Mouse (Mus musculus): ENCODE measurements around the gene Fam136a. TPM values are rescaled to one million over a fixed set of nuclear protein-coding genes. Genes with fewer than 3 reads are reported as not detected.

The Fam136a gene
- polyA plus RNA-seq, 1 experiment from 2014 or later, result 69.8 TPM

DNA sequence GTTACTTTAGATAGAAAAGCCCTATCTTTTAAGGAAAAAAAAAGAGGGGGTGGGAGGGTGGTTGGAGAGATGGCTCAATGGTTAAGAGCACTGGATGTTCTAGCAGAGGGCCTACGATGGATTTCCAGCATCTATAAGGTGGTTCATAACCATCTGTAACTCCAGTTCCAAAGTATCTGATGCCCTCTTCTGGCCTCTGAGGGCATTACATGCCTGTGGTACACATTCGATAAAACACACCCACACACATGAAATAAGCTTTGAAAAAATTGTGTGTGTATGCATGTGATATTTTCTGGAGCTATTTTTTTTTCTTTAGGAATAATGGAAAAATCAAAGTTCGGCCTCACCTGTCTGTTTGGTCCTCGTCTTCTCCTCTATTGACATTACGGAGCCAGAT lies 25.9 kb downstream of the Fam136a start:
- H3K4me1 ChIP-seq (ENCODE audit: insufficient read depth), result peaks cover 9% of the 10 kb centered on the region
- H3K4me3 ChIP-seq (ENCODE audit: low read depth, low read length), result no peak overlapping the region
- no peak for TF ChIP-seq EP300 (IDR thresholded peaks at IDR 0.05; ENCODE audit: low read depth)
- peak; percentile 67 for TF ChIP-seq CTCF (IDR thresholded peaks at IDR 0.05; ENCODE audit: low read depth)
- DNase-seq (peak; percentile 48), ATAC-seq (no peak)
- H3K9ac ChIP-seq (replicated peaks), result no peak overlapping the region
- H3K27ac ChIP-seq (ENCODE audit: low read depth), result no peak overlapping the region
- no peaks in the 10 kb centered on the region for H3K9me3 ChIP-seq (ENCODE audit: low read length)
- H3K36me3 ChIP-seq (replicated peaks; ENCODE audit: insufficient read depth, low read length), result peaks cover 39% of the 10 kb centered on the region
- H3K4me2 ChIP-seq (ENCODE audit: low read depth, low read length), result no peak overlapping the region
- WGBS (ENCODE audit: insufficient replicate concordance), result 85% methylated on average over 5 of the region's 5 CpGs
- H3K27me3 ChIP-seq (ENCODE audit: insufficient read depth, low read length), result no peaks in the 10 kb centered on the region

DNA sequence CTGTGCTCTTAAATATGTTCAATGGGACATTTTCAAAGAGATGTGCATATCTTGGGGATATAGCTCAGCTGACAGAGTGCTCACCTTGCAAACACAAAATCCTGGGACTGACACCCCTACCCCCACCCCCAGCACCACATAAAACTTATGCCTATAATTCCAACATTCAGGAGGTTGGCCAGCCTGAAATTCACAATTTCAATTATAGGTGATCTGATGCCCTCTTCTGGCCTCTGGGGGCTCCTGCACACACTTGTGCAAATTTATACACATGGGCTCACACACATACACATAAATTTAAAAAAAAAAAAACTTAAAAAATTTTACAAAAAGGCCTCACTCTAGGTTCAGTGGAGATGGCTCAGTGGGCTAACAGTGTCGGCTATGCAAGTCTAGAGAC lies 27.7 kb downstream of the Fam136a start:
- WGBS (ENCODE audit: insufficient replicate concordance), result 75% methylated on average over 1 of the region's 1 CpGs
- no peak overlapping the region for H3K4me2 ChIP-seq (ENCODE audit: low read depth, low read length)
- peaks cover 20% of the 10 kb centered on the region for H3K4me1 ChIP-seq (ENCODE audit: insufficient read depth)
- H3K27ac ChIP-seq (ENCODE audit: low read depth), result no peak overlapping the region
- TF ChIP-seq CTCF (IDR thresholded peaks at IDR 0.05; ENCODE audit: low read depth), result peak; percentile 42
- no peak for TF ChIP-seq EP300 (IDR thresholded peaks at IDR 0.05; ENCODE audit: low read depth)
- no peak overlapping the region for H3K4me3 ChIP-seq (ENCODE audit: low read depth, low read length)
- H3K36me3 ChIP-seq (replicated peaks; ENCODE audit: insufficient read depth, low read length), result peaks cover 35% of the 10 kb centered on the region
- DNase-seq, result no peak
- no peaks in the 10 kb centered on the region for H3K9me3 ChIP-seq (ENCODE audit: low read length)
- ATAC-seq, result no peak
- H3K27me3 ChIP-seq (ENCODE audit: insufficient read depth, low read length), result no peaks in the 10 kb centered on the region
- no peak overlapping the region for H3K9ac ChIP-seq (replicated peaks)

DNA sequence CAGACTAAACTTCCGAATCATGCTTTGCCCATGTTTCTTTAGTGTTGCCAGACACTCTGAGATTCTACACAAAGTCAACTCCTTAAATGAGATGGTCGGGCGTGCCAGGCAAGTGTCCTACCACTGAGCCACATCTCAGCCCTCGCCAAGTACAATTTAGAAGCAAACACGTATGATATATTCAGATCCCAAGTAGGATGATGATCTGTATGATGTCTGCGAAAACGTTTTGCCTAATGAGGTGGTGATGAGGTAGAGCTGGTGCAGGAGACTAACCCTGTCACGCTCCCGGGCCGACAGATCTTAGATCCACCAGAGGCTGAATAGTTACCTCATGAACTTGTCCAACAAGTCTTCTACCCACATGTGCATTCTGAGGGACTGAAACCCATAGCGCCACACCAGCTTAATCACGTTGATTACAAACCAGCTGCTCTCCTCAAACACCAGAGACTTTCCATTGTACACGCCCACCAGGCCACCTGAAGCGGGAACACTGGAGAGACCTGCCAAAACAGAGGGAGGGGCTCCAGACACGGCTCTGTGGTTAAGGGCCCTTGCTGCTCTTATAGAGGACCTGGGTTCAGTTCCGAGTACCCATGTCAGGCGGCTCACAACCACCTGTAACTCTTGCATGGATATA lies 28.8 kb downstream of the Fam136a start:
- no peak overlapping the region; the same call in none of the 2 replicates for H3K4me2 ChIP-seq (ENCODE audit: low read depth, low read length)
- H3K4me3 ChIP-seq (ENCODE audit: low read depth, low read length), result no peak overlapping the region
- no peak overlapping the region for H3K9ac ChIP-seq (replicated peaks)
- H3K9me3 ChIP-seq (ENCODE audit: low read length), result no peaks in the 10 kb centered on the region
- WGBS (ENCODE audit: insufficient replicate concordance), result 86% methylated on average over 17 of the region's 17 CpGs
- ATAC-seq, result no peak
- TF ChIP-seq CTCF (IDR thresholded peaks at IDR 0.05; ENCODE audit: low read depth), result no peak
- no peak for TF ChIP-seq EP300 (IDR thresholded peaks at IDR 0.05; ENCODE audit: low read depth)
- H3K27ac ChIP-seq (ENCODE audit: low read depth), result no peak overlapping the region
- H3K36me3 ChIP-seq (replicated peaks; ENCODE audit: insufficient read depth, low read length), result peaks cover 27% of the 10 kb centered on the region
- H3K4me1 ChIP-seq (ENCODE audit: insufficient read depth), result peaks cover 19% of the 10 kb centered on the region
- H3K27me3 ChIP-seq (ENCODE audit: insufficient read depth, low read length), result no peaks in the 10 kb centered on the region
- DNase-seq, result no peak

DNA sequence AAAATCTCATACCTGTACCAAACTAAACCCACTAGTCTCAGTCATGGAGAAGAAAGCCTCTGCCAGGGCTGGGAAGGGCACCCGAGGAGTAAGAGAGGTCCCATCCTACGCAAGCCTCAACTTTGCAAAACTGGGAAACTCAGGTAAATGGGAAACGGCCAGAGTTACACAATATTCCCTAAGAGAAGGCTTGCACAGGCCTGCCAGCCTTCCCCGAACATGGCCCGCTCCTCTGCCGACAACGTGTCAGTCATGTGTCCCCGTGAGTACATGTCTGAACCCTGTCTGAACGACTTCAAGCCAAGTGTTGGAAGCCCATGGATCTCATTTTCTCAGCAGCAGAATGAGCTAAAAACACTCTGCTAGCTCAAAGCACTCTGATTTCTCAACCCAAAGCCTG lies 29.6 kb downstream of the Fam136a start:
- peak overlapping the region; percentile 95 for H3K27ac ChIP-seq (ENCODE audit: low read depth)
- ATAC-seq (no peak), DNase-seq (no peak)
- peak overlapping the region; percentile 87 for H3K4me2 ChIP-seq (ENCODE audit: low read depth, low read length)
- H3K9ac ChIP-seq (replicated peaks), result peak overlapping the region; percentile 24; the same call in 1 of the 2 replicates
- peak overlapping the region; percentile 98; the same call in 1 of the 2 replicates for H3K4me3 ChIP-seq (ENCODE audit: low read depth, low read length)
- no peaks in the 10 kb centered on the region for H3K27me3 ChIP-seq (ENCODE audit: insufficient read depth, low read length)
- WGBS (ENCODE audit: insufficient replicate concordance), result 57% methylated on average over 9 of the region's 9 CpGs
- peaks cover 24% of the 10 kb centered on the region for H3K4me1 ChIP-seq (ENCODE audit: insufficient read depth)
- TF ChIP-seq EP300 (IDR thresholded peaks at IDR 0.05; ENCODE audit: low read depth) (no peak), CTCF (IDR thresholded peaks at IDR 0.05; ENCODE audit: low read depth) (no peak)
- peaks cover 23% of the 10 kb centered on the region for H3K36me3 ChIP-seq (replicated peaks; ENCODE audit: insufficient read depth, low read length)
- no peaks in the 10 kb centered on the region for H3K9me3 ChIP-seq (ENCODE audit: low read length)

DNA sequence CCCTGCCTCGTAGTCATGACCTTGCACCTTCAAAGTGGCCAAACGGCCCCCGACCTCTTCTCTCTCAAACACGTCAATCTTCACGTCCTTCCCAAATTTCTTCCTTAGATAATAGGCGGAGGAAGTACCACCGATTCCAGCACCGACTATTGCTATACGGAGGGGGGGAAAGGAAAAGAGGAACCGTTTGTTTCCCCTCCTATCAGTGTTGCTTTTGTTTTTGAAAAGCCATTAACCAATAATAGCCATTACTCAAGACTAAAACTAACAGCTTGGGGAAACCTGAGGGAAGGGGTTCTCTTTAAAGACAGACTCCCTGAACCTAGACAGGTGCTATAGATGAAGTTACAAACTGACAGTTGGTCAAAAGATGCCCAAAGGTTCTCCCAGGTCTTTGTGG lies 30.5 kb downstream of the Fam136a start:
- Histone ChIP-seq H3K9ac (replicated peaks) (peak overlapping the region; percentile 92), H3K36me3 (replicated peaks; ENCODE audit: insufficient read depth, low read length) (peaks cover 14% of the 10 kb centered on the region), H3K4me2 (ENCODE audit: low read depth, low read length) (peak overlapping the region; percentile 87), H3K27me3 (ENCODE audit: insufficient read depth, low read length) (no peaks in the 10 kb centered on the region), H3K4me3 (ENCODE audit: low read depth, low read length) (peak overlapping the region; percentile 98), H3K27ac (ENCODE audit: low read depth) (peak overlapping the region; percentile 95), H3K9me3 (ENCODE audit: low read length) (no peaks in the 10 kb centered on the region), H3K4me1 (ENCODE audit: insufficient read depth) (peaks cover 28% of the 10 kb centered on the region)
- 8% methylated on average over 10 of the region's 10 CpGs for WGBS (ENCODE audit: insufficient replicate concordance)
- no peak for TF ChIP-seq CTCF (IDR thresholded peaks at IDR 0.05; ENCODE audit: low read depth)
- no peak for TF ChIP-seq EP300 (IDR thresholded peaks at IDR 0.05; ENCODE audit: low read depth)
- no peak for DNase-seq
- ATAC-seq, result no peak

DNA sequence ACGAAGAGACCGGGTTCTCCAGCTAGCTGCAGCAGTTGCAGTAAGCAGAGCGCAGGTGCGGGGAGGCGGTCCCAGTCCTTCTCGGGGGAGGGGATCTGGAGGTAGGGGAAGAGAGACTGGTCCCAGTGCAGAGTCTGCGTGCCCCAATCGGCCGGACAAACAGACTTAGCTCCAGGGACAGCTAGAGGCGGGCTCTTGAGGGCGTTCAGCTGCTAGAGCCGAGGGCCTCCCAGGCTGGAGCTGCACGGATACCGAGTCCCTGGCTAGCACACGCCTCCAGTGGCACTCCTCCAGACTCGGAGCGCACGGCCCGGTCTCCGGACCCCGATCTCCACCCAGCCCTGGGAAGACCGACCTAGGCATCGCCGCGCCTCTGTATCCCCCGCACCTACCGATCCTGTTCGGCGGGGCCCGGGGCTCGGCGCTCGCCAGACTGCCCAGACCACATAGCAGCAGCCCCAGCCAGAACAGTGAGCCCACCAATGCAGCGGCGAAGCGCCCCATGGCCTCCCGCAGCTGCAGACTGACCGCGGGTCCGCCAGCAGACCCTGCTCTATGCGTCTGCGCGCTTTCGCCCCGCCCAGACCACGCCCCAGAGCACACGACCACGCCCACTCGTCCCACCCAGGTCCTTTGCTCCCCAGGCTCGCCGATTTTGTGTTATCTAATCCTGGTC lies 31.3 kb downstream of the Fam136a start, which contains the start of gene Pcyox1:
Gene Pcyox1, minus strand, starts transcription at position 574 of the 676 bp plus-strand sequence.
- no peak for TF ChIP-seq EP300 (IDR thresholded peaks at IDR 0.05; ENCODE audit: low read depth)
- H3K9me3 ChIP-seq (ENCODE audit: low read length), result no peaks in the 10 kb centered on the region
- H3K36me3 ChIP-seq (replicated peaks; ENCODE audit: insufficient read depth, low read length), result peaks cover 6% of the 10 kb centered on the region
- DNase-seq (peak; percentile 90), ATAC-seq (peak; percentile 88)
- peak within 1 kb of the TSS; percentile 92 for H3K9ac ChIP-seq (replicated peaks)
- H3K4me2 ChIP-seq (ENCODE audit: low read depth, low read length), result peak within 1 kb of the TSS; percentile 87
- no peaks in the 10 kb centered on the region for H3K27me3 ChIP-seq (ENCODE audit: insufficient read depth, low read length)
- WGBS (ENCODE audit: insufficient replicate concordance), result under 1% methylated on average over 51 of the region's 51 CpGs
- peak within 1 kb of the TSS; percentile 98 for H3K4me3 ChIP-seq (ENCODE audit: low read depth, low read length)
- peak within 1 kb of the TSS; percentile 95 for H3K27ac ChIP-seq (ENCODE audit: low read depth)
- peaks cover 28% of the 10 kb centered on the region for H3K4me1 ChIP-seq (ENCODE audit: insufficient read depth)

All from liver, postnatal 0 days (tissue).